In the genomic region with DNA sequence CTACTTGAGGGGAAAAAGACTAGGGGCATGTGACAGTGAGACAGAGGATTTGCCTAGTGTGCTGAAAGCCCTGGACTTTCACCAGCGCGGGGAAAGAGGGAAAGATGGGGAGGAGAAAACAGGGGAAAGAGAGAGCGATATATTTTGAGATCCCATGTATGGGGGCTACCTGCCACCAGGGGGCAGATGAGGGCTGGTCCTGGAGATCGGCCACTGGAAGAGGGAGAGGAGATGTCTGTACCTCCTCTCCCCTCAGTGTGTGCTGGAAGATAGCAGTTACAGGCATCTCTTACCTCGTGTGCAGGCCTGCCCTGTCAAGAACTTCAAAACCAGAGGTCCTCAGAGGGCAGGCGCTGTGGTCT, we compare ENCODE assay signal across 8 mouse cellular contexts.
DNase-seq lines count a peak whose midpoint lies in the region; ATAC-seq and TF ChIP-seq lines count a peak whose summit lies in the region.

No protein-coding gene starts in this region.

- H3K4me1 ChIP-seq in kidney, adult 2 months (ENCODE audit: control insufficient read depth, insufficient read depth, low read length): no peaks in the 10 kb centered on the region
- peaks cover 4% of the 10 kb centered on the region; the same call in 1 of the 2 replicates for H3K4me1 ChIP-seq in liver, embryonic 11.5 days (replicated peaks; ENCODE audit: control insufficient read depth, insufficient read depth, low read length)

- peak overlapping the region; percentile 64 for H3K4me2 ChIP-seq in liver, embryonic 11.5 days
- H3K4me2 ChIP-seq in myocyte (ENCODE audit: low read depth): peak overlapping the region; percentile 99

- peak; percentile 39 for DNase-seq in urinary bladder, adult 2 months (ENCODE audit: low spot score)
- DNase-seq in urinary bladder, postnatal 10 days (ENCODE audit: low spot score): no peak
- peak; percentile 85 for DNase-seq in embryo, embryonic 11 days
- peak; percentile 58 to 78 for DNase-seq in heart, adult 18-20 months
- peak; percentile 72 for DNase-seq in kidney, adult 2 months
- DNase-seq in liver, embryonic 11.5 days (ENCODE audit: low spot score): peak; percentile 66
- peak; percentile 61 to 85 for DNase-seq in spleen, postnatal 4 days (ENCODE audit: low spot score in 2 of 2)

- H3ac ChIP-seq in myocyte (ENCODE audit: control insufficient read depth, insufficient read length): no peak overlapping the region

- no peak overlapping the region for H3K27ac ChIP-seq in kidney, adult 2 months (ENCODE audit: insufficient read depth, low read depth, low read length)
- H3K27ac ChIP-seq in liver, embryonic 11.5 days (ENCODE audit: low read depth, low read length): no peak overlapping the region

- TF ChIP-seq POLR2A in kidney, adult 2 months (IDR thresholded peaks at IDR 0.05; ENCODE audit: low read depth, low read length): no peak
- TF ChIP-seq POLR2A in myocyte (IDR thresholded peaks at IDR 0.05; ENCODE audit: insufficient read length, low read depth): no peak

- TF ChIP-seq CTCF in kidney, adult 2 months (conservative IDR thresholded peaks at IDR 0.05; ENCODE audit: insufficient read depth, insufficient read length, low read depth, low read length): peak; percentile 86

- WGBS in kidney, adult 2 months: 3% methylated on average over 6 of the region's 6 CpGs
- 2% methylated on average over 6 of the region's 6 CpGs for WGBS in liver, embryonic 11.5 days

- no peaks in the 10 kb centered on the region for H3K36me3 ChIP-seq in kidney, adult 2 months (ENCODE audit: control insufficient read depth, insufficient read depth, low read length)
- no peaks in the 10 kb centered on the region for H3K36me3 ChIP-seq in liver, embryonic 11.5 days (ENCODE audit: control insufficient read depth, insufficient read depth, low read length)
- H3K36me3 ChIP-seq in myocyte (ENCODE audit: control insufficient read depth, insufficient read depth): no peaks in the 10 kb centered on the region

- peak; percentile 79 for ATAC-seq in liver, embryonic 11.5 days (replicated peaks; ENCODE audit: low FRiP score)

- H3K27me3 ChIP-seq in kidney, adult 2 months (replicated peaks; ENCODE audit: control insufficient read depth, insufficient read depth, low read length): no peaks in the 10 kb centered on the region
- H3K27me3 ChIP-seq in liver, embryonic 11.5 days (replicated peaks; ENCODE audit: control insufficient read depth, insufficient read depth, low read length): no peaks in the 10 kb centered on the region
- no peaks in the 10 kb centered on the region for H3K27me3 ChIP-seq in myocyte (ENCODE audit: control insufficient read depth, insufficient read depth, insufficient read length)

- peak overlapping the region; percentile 24; the same call in 1 of the 2 replicates for H3K4me3 ChIP-seq in kidney, adult 2 months (ENCODE audit: insufficient read depth, low read depth, low read length)
- peak overlapping the region; percentile 19 for H3K4me3 ChIP-seq in liver, embryonic 11.5 days (ENCODE audit: low read depth, low read length)
- peak overlapping the region; percentile 20 for H3K4me3 ChIP-seq in myocyte

- H3K9ac ChIP-seq in liver, embryonic 11.5 days (ENCODE audit: low read depth, low read length): 0 out of 2 replicates have a peak overlapping the region, but pooled peaks have one; percentile 7

- peaks cover 5% of the 10 kb centered on the region; the same call in 1 of the 2 replicates for H3K9me3 ChIP-seq in liver, embryonic 11.5 days (ENCODE audit: control insufficient read depth, low read length)

- no peaks in the 10 kb centered on the region for H3K79me2 ChIP-seq in myocyte (ENCODE audit: control insufficient read depth, insufficient read depth)

TF ChIP-seq in myocyte, 11 proteins besides CTCF, POLR2A, EP300 and RAD21:
- no peak for TF ChIP-seq REST (IDR thresholded peaks at IDR 0.05; ENCODE audit: insufficient read depth, insufficient read length)
